Mouse (Mus musculus) stomach, postnatal 0 days (tissue): ENCODE measurements around the gene Pycr1. TPM values are rescaled to one million over a fixed set of nuclear protein-coding genes. Genes with fewer than 3 reads are reported as not detected.
A peak's percentile ranks its signal among the peaks of the same experiment; 100 is the strongest.

Experiments used
- ATAC-seq: fragments of 200-750 bp; cut with Nextera tagmentation; 2 replicates; pipeline ENCODE4 v1.8.0; 2017; ENCODE audit not compliant: low FRiP score, low TSS enrichment
- DNase-seq: peaks from one replicate; pipeline ENCODE4 v3.0.0-alpha.2; 2016; ENCODE audit warnings: low spot score
- H3K27ac ChIP-seq: fragments of 300-500 bp; sonication (generic); replicated peaks from 2 replicates; pipeline ENCODE4 v1.5.1; 2014; ENCODE audit warnings: mild to moderate bottlenecking, control low read depth
- H3K27me3 ChIP-seq: fragments of 300-500 bp; sonication (generic); 2 replicates; pipeline ENCODE4 v1.6.1; 2014; ENCODE audit warnings: low read length; ENCODE audit not compliant: control insufficient read depth, insufficient read depth
- H3K36me3 ChIP-seq: fragments of 300-500 bp; sonication (generic); 2 replicates; pipeline ENCODE4 v1.6.1; 2014; ENCODE audit warnings: low read length, mixed read lengths; ENCODE audit not compliant: control insufficient read depth, insufficient read depth
- H3K4me1 ChIP-seq: fragments of 300-500 bp; sonication (generic); replicated peaks from 2 replicates; pipeline ENCODE4 v1.6.1; 2014; ENCODE audit warnings: antibody characterized with exemption; ENCODE audit not compliant: control insufficient read depth, insufficient read depth
- H3K4me2 ChIP-seq: fragments of 300-500 bp; sonication (generic); replicated peaks from 2 replicates; pipeline ENCODE4 v1.6.1; 2014; ENCODE audit warnings: low read depth, mild to moderate bottlenecking, control low read depth, moderate library complexity
- H3K4me3 ChIP-seq: fragments of 300-500 bp; sonication (generic); 2 replicates; pipeline ENCODE4 v1.5.1; 2014; ENCODE audit warnings: low read depth, low read length, control low read depth
- H3K9ac ChIP-seq: fragments of 300-500 bp; sonication (generic); 2 replicates; pipeline ENCODE4 v1.6.1; 2014; ENCODE audit warnings: mild to moderate bottlenecking, low read length, control low read depth, mixed read lengths
- H3K9me3 ChIP-seq: fragments of 300-500 bp; sonication (generic); 2 replicates; pipeline ENCODE4 v1.6.1; 2016; ENCODE audit warnings: low read length; ENCODE audit not compliant: control insufficient read depth
- CTCF ChIP-seq: IDR thresholded peaks from 2 replicates; pipeline ENCODE4 v1.5.1; 2016; ENCODE audit warnings: antibody characterized with exemption, low read depth, mild to moderate bottlenecking, moderate library complexity
- EP300 ChIP-seq: optimal IDR thresholded peaks from 2 replicates; pipeline ENCODE3; 2016; ENCODE audit warnings: antibody characterized with exemption
- WGBS: fragments of 180-500 bp; shearing (Covaris S2); extraction: QIAGEN DNeasy Blood & Tissue Kit; methylation state at CpG from one replicate; pipeline ENCODE4 v1.1.7; 2014; 5-methylcytosine and 5-hydroxymethylcytosine counted together
- polyA plus RNA-seq: library from polyadenylated mRNA; unstranded; fragments of >200 nt; fragmentation: Nextera tagmentation; extraction: Ambion mirVana; gene quantifications from 2 replicates; pipeline ENCODE4 v1.2.1, GENCODE M21; 2015

Gene Pycr1
- polyA plus RNA-seq, 1 experiment from 2014 or later: 18.4 TPM

DNA sequence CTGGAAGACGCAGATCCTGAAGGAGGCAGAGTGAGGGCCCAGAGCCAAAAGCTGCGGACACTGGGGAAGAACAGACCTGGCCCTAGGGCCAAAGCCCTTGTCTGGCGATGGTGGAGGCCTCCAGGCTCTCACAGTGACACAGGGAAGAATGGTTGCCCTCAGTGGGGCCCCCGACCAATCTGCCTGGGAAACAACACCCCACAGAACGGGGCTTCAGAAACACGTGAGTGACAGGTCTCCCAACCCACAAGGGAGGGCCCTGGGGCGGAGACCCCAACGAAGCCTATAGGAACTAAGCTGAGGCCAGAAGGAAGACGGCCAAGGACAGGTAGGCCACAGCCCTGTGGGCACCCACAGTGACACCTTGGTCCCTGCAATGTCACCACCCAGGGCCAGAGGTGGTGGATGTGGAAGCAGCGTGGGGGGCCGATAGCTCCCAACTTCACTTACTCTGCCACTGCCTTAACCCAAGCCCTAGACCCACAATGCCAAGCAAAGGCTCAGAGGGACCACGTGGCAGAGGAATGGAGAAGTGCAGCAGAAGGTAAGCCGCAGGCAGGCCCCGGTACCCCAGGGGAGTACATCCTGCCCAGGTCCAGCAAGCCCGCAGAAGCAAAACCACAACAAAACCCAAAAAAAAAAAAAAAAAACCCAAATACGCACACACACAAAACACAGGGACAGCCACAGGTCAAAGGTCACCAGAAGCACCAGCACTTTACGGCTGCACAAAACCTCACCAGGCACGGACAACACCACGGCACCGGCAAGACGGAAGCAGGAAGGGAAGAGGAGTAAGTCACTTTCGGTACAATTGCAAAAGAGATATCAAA lies 15.9 kb downstream of the Pycr1 start:
- Histone ChIP-seq H3K27me3 (no peaks in the 10 kb centered on the region), H3K4me1 (peaks cover 11% of the 10 kb centered on the region), H3K4me2 (no peak overlapping the region), H3K36me3 (no peaks in the 10 kb centered on the region; the same call in 1 of the 2 replicates), H3K4me3 (no peak overlapping the region), H3K27ac (peak overlapping the region; percentile 40; the same call in 1 of the 2 replicates), H3K9me3 (no peaks in the 10 kb centered on the region), H3K9ac (no peak overlapping the region)
- TF ChIP-seq CTCF (no peak), EP300 (no peak)
- no peak for DNase-seq
- ATAC-seq: no peak
- WGBS: 76% methylated on average over 22 of the region's 22 CpGs

DNA sequence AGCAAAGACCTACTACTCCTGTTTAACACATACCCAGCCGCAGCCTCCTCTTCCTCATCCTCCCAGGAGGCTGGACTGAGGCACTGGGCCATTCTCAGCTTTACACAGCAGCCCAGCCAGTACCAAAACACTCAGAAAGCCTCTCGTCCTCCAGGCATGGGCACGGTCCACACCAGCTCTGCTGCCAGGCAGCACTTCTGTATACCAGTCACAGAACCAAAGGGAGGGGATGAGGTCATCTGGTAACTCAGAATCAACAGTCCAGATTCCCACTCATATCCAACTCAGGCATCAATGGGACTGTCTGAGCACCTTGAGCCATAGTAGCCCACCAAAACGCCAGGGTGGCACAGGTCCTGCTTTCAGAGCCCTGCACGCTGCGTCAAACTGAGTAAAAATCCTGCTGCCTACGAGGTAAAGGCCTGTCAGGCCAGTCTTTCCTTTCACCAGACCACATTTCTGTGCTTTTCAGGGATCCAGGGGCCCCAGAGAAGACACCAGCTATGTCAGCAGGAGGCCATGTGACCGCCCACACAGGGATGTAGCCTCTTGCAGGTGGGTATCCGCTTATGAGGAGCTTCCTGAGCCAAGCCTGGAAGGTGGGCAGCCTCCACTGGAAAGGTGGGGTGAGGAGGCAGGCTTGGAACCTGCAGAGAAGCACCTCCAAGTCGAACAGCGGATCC lies 16.6 kb downstream of the Pycr1 start:
- H3K4me3 ChIP-seq: no peak overlapping the region
- WGBS: 83% methylated on average over 11 of the region's 11 CpGs
- no peaks in the 10 kb centered on the region for H3K9me3 ChIP-seq
- DNase-seq: no peak
- TF ChIP-seq CTCF (no peak), EP300 (no peak)
- ATAC-seq: no peak
- H3K36me3 ChIP-seq: no peaks in the 10 kb centered on the region; the same call in none of the 2 replicates
- peak overlapping the region; percentile 58; the same call in 1 of the 2 replicates for H3K27ac ChIP-seq
- H3K4me2 ChIP-seq: no peak overlapping the region
- no peaks in the 10 kb centered on the region for H3K27me3 ChIP-seq
- no peak overlapping the region for H3K9ac ChIP-seq
- peaks cover 9% of the 10 kb centered on the region for H3K4me1 ChIP-seq

DNA sequence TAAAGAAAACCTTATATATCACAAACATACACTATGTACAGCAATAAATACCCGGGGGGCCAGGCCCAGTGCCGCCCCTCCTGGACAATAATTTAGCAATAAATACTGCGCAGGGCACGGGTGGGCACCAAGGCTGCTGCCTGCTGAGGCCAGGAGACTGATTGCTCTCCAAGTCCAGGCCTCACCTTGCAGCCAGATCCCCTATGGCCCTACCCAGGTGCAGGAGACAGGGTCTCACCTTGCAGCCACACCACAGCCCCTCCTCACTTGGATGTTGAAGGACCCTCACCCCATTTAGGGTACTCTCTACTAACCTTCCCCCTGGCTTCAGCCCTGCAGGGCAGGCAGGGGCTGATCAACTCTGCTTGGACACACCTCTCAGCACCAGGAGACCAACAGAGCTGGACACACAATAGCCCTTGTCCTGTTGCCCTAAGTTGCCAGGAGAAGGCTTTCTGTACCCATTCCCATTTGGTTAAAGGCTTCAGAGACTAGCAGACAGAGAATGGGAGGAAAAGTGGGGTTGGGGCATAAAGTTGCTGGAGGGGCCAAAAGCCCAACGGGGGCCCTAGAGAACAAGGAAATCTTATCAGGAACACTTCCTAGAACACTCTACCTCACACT lies 18.3 kb downstream of the Pycr1 start, which contains the start of gene Sirt7:
Sirt7 (minus strand) TSS at position 89 of the 624 bp plus-strand sequence.
- no peaks in the 10 kb centered on the region for H3K9me3 ChIP-seq
- no peak for DNase-seq
- peaks cover 9% of the 10 kb centered on the region for H3K36me3 ChIP-seq
- ATAC-seq: 0 out of 2 replicates have a peak, but pooled peaks have one; percentile 3
- peak within 1 kb of the TSS; percentile 91 for H3K4me3 ChIP-seq
- no peaks in the 10 kb centered on the region for H3K27me3 ChIP-seq
- peaks cover 4% of the 10 kb centered on the region for H3K4me1 ChIP-seq
- WGBS: 10% methylated on average over 5 of the region's 5 CpGs
- TF ChIP-seq EP300: no peak
- TF ChIP-seq CTCF: no peak
- H3K9ac ChIP-seq: peak within 1 kb of the TSS; percentile 81
- H3K4me2 ChIP-seq: peak within 1 kb of the TSS; percentile 94
- peak within 1 kb of the TSS; percentile 92 for H3K27ac ChIP-seq

DNA sequence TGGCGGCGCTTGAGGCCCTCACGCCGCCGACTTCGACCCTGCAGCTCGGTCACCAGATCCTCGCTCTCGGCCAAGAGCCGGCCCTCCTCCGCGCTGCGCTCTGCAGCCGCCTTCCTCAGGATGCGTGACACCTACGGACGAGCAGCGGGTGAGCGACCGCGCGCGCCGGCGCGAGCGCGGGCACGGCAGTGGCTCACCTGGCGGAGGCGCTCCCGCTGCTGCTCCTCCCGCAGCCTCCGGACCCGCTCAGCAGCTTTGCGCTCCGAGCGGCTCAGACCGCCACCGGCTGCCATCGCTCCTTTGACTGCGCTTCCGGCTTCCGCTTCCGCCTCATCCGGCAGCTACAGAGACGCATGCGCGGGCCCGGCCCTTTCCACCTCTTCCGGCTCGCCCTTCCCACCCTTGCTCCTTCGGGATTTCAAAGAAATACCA lies 18.9 kb downstream of the Pycr1 start:
- no peaks in the 10 kb centered on the region for H3K9me3 ChIP-seq
- peak overlapping the region; percentile 91 for H3K4me3 ChIP-seq
- no peaks in the 10 kb centered on the region for H3K27me3 ChIP-seq
- H3K27ac ChIP-seq: peak overlapping the region; percentile 92
- peak overlapping the region; percentile 81 for H3K9ac ChIP-seq
- H3K4me2 ChIP-seq: peak overlapping the region; percentile 94
- under 1% methylated on average over 52 of the region's 53 CpGs for WGBS
- TF ChIP-seq CTCF (no peak), EP300 (no peak)
- peaks cover 3% of the 10 kb centered on the region; the same call in 1 of the 2 replicates for H3K4me1 ChIP-seq
- peak; percentile 91 for DNase-seq
- H3K36me3 ChIP-seq: peaks cover 9% of the 10 kb centered on the region
- ATAC-seq: peak; percentile 72

DNA sequence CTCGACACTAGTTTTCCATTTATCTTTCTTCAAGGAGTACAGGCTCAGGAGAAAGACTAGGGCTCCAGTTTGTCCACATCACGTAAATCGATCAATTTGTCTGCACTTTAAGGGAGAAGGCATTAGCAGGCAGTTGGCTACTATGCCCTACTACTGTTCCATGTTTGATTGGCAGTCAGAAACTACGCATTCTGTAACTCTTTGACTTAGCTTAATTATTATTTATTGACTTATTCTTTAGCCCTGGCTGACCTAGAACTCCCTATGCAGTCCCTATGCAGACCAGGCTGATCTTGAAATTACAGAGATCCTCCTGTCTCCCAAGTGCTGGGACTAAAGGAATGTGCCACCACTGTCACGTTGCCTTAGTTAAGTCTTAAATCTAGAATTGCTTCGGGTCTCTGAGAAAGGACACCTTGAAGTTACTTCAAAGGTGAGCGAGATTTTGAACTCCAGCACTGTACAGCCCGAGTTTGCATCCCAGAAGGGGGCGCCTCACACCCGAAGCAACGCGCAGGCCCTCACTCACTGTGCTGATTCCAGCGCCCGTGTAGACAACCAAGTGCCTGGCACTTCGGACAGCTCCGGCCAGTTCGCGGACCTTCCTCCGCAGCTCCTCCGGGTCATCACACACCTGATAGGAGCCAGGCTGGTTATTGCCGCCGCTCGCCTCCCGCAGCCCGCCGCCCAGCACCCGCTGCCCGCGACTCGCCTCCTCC lies 19.4 kb downstream of the Pycr1 start:
- 11% methylated on average over 30 of the region's 30 CpGs for WGBS

More for the DNA sequence above, 19.4 kb downstream of the Pycr1 start:
- H3K27ac ChIP-seq: peak overlapping the region; percentile 92
- no peaks in the 10 kb centered on the region for H3K27me3 ChIP-seq
- peak; percentile 86 for DNase-seq
- no peaks in the 10 kb centered on the region for H3K9me3 ChIP-seq
- peaks cover 3% of the 10 kb centered on the region; the same call in 1 of the 2 replicates for H3K4me1 ChIP-seq
- peaks cover 9% of the 10 kb centered on the region for H3K36me3 ChIP-seq
- peak overlapping the region; percentile 81 for H3K9ac ChIP-seq
- TF ChIP-seq EP300: no peak
- peak; percentile 81 for TF ChIP-seq CTCF
- H3K4me3 ChIP-seq: peak overlapping the region; percentile 91
- H3K4me2 ChIP-seq: peak overlapping the region; percentile 94
- peak; percentile 75 for ATAC-seq
